Mouse (Mus musculus) C2C12 (cell line): ENCODE measurements at regions not wholly inside any gene's neighbourhood (a gene's known extent, or its start where the extent isn't known, plus 50 kb on each side); places are given as distances from the start of the nearest gene placed in this dataset.

Experiments
- H3K27me3 ChIP-seq: one replicate; pipeline ENCODE4 v1.6.1; 2011; ENCODE audit not compliant: control insufficient read depth, insufficient read depth, insufficient read length
- H3K36me3 ChIP-seq: one replicate; pipeline ENCODE4 v1.6.1; 2011; ENCODE audit not compliant: control insufficient read depth, insufficient read depth
- H3K4me3 ChIP-seq: one replicate; pipeline ENCODE4 v1.5.1; 2011; ENCODE audit warnings: mild to moderate bottlenecking, control low read depth; ENCODE audit not compliant: poor library complexity, insufficient read depth, severe bottlenecking
- H3K79me2 ChIP-seq: one replicate; pipeline ENCODE4 v1.6.1; 2011; ENCODE audit not compliant: control insufficient read depth, insufficient read depth
- H3K79me3 ChIP-seq: one replicate; pipeline ENCODE4 v1.6.1; 2011; ENCODE audit warnings: low read depth, control low read depth
- H3ac ChIP-seq: one replicate; pipeline ENCODE3; 2011; ENCODE audit warnings: low read depth; ENCODE audit not compliant: control insufficient read depth, insufficient read length
- CEBPB ChIP-seq: IDR thresholded peaks from one replicate; pipeline ENCODE4 v1.6.1; 2011; ENCODE audit warnings: low read depth, mild to moderate bottlenecking, control low read depth, moderate library complexity
- CTCF ChIP-seq: IDR thresholded peaks from one replicate; pipeline ENCODE4 v1.5.1; 2011; ENCODE audit not compliant: control insufficient read depth, insufficient read depth, insufficient read length
- FOSL1 ChIP-seq: IDR thresholded peaks from one replicate; pipeline ENCODE4 v1.8.0; 2011; ENCODE audit warnings: mild to moderate bottlenecking, low read length; ENCODE audit not compliant: poor library complexity, insufficient read depth, severe bottlenecking
- MAX ChIP-seq: IDR thresholded peaks from one replicate; pipeline ENCODE4 v1.6.1; 2011; ENCODE audit warnings: mild to moderate bottlenecking, control low read depth
- MYOD1 ChIP-seq: IDR thresholded peaks from one replicate; pipeline ENCODE4 v1.6.1; 2011; ENCODE audit warnings: low read depth; ENCODE audit not compliant: control insufficient read depth, insufficient read length
- MYOG ChIP-seq: IDR thresholded peaks from one replicate; pipeline ENCODE4 v1.6.1; 2011; ENCODE audit not compliant: control insufficient read depth, insufficient read length; ENCODE audit errors: extremely low read depth
- USF1 ChIP-seq: IDR thresholded peaks from one replicate; pipeline ENCODE4 v1.6.1; 2011; ENCODE audit warnings: low read depth, mild to moderate bottlenecking, control low read depth, moderate library complexity

DNA sequence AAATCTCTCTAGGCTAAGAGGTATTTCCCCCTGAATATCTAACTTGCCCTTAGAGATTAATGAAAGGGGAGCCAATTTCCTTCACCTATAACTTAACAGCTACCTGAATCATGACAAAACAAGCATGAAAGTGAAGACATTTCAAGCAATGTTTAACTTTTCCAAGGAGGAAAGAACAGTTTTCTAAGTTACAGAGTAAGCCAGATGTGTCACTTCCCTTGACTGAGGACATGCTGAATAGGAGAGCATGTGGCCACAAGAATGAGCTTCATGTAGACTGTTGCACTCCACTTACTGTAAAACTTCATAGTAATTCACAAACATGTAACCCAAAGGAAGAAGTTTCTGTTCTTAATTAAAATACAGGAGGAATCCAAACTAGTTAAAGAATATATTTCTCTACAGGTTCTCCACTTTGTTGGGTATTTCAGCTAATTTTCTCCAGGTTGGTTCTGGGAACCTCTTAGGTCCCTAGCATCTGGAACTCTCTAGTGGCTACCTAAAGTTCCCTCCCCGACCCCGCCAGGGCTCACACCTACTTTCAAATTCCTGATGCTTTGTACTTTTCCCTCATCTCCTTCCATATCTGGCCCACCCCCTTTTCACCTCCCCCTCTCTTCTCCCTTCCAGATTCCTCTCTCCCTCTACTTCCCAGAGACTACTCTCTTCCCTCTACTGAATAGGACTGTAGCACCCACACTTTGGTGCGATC, 142.0 kb upstream of the Tyrp1 start:
- no peaks in the 10 kb centered on the region for H3K27me3 ChIP-seq
- H3K36me3 ChIP-seq = no peaks in the 10 kb centered on the region
- TF ChIP-seq USF1 (no peak), CEBPB (no peak), FOSL1 (no peak), MAX (no peak), CTCF (no peak), MYOD1 (no peak), MYOG (no peak)
- no peak overlapping the region for H3K4me3 ChIP-seq
- H3ac ChIP-seq = no peak overlapping the region
- H3K79me3 ChIP-seq = no peaks in the 10 kb centered on the region
- H3K79me2 ChIP-seq = no peaks in the 10 kb centered on the region

DNA sequence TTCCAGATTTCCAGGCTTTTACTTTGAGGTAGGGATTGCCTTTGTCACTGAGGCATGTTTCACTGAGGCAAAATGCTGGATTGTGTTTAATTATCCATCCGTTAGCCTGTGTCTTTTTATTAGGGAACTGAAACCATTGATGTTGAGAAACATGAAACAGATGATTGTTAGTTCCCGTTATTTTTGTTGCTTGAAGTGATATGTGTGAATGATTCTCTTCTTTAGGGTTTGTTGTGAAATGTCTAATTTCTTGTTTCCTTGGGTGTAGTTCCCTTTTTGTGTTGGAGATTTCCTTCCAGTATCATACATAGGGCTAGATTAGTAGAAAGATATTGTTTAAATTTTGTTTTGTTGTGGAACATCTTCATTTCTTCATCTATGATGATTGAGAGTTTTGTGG, 121.2 kb upstream of the Tyrp1 start:
- Histone ChIP-seq H3K4me3 (no peak overlapping the region), H3K79me2 (no peaks in the 10 kb centered on the region), H3ac (no peak overlapping the region), H3K36me3 (no peaks in the 10 kb centered on the region), H3K79me3 (no peaks in the 10 kb centered on the region), H3K27me3 (no peaks in the 10 kb centered on the region)
- no peak for TF ChIP-seq MYOG
- TF ChIP-seq USF1 = no peak
- TF ChIP-seq CTCF = no peak
- TF ChIP-seq MAX = no peak
- TF ChIP-seq FOSL1 = no peak
- TF ChIP-seq MYOD1 = no peak
- TF ChIP-seq CEBPB = no peak

DNA sequence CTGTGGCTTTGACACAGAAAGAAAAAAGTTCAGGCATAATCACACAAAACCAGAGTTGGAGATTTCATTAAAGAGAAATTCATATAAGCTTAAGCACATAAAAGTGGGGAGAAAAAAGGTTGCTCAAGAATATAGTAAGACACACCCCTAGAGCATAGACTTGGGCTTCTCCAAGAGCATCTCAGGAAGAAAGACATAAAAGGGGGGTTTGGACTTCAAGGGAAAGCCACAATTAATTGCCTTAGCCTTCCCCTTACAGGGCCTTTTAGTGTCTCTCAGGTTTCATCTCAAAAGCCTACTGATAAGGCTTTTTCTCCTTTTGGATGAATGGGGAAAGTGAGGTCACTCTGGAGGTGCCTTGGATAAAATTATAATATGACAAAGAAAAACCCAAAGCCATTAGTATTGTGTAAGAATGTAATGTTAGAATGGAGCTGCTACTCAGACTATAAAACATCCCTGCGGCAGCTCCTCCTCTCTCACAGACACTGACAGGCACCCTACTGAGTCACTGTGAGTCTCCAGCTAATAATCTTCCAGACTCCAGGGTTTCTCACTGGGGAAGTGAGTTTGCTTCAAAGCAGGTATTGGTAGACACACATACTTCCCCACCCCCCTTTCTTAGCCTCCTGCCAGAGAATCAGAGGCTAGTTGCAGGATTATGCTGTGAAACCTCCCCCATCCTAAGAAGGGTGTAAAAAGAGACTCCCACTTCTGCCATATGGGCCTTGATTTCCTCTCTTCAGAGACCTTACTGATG, 88.8 kb upstream of the Tyrp1 start:
- H3K79me3 ChIP-seq = no peaks in the 10 kb centered on the region
- TF ChIP-seq MYOD1 = no peak
- no peak for TF ChIP-seq USF1
- no peak for TF ChIP-seq FOSL1
- TF ChIP-seq MAX = no peak
- TF ChIP-seq MYOG = no peak
- TF ChIP-seq CEBPB = no peak
- TF ChIP-seq CTCF = no peak
- H3K36me3 ChIP-seq = no peaks in the 10 kb centered on the region
- no peaks in the 10 kb centered on the region for H3K27me3 ChIP-seq
- H3K79me2 ChIP-seq = no peaks in the 10 kb centered on the region
- no peak overlapping the region for H3ac ChIP-seq
- H3K4me3 ChIP-seq = no peak overlapping the region

DNA sequence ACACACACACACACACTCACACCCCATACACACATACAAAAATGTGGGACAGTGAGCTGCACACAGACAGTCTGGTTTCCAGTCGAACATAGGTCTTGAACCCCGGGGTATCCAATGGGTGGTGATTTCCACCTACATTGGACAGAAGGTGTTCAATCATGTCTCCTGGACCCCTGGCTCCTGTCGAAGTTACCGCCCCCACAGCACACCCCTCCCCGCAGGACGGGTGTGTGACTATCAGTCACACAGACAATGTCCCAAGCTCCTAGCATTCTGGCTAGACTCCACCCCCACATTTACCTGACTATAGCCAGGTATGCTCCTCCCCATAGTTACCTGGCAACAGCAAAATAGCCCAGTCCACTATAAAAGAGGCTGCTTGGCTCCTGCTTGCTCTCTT, 81.7 kb upstream of the Tyrp1 start:
- TF ChIP-seq MAX (no peak), CTCF (no peak), FOSL1 (no peak), CEBPB (no peak)
- H3K27me3 ChIP-seq = no peaks in the 10 kb centered on the region
- H3ac ChIP-seq = no peak overlapping the region
- no peaks in the 10 kb centered on the region for H3K36me3 ChIP-seq
- H3K79me2 ChIP-seq = no peaks in the 10 kb centered on the region
- no peak overlapping the region for H3K4me3 ChIP-seq
- H3K79me3 ChIP-seq = no peaks in the 10 kb centered on the region

DNA sequence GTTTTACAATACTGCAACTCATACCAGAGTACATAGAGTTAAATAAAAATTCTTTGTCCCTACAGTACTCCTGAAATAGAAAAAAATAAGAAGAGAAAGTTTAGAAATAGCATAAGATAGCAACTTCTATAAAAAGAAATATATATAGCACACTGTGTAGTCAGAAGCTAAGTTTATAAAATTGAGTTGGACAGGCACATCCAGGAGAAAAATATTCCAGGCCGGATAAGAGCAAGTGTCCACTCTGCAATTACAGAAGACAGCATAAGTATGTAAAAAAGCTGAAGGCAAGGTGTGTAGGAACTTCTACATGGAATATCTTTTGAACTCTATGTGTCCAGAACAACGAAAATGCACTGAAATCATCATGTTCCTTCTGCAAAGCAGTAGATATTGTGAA, 77.8 kb upstream of the Tyrp1 start:
- H3K79me3 ChIP-seq = no peaks in the 10 kb centered on the region
- H3K79me2 ChIP-seq = no peaks in the 10 kb centered on the region
- TF ChIP-seq CTCF (no peak), MAX (no peak), MYOG (no peak), MYOD1 (no peak), FOSL1 (no peak), CEBPB (no peak), USF1 (no peak)
- no peaks in the 10 kb centered on the region for H3K36me3 ChIP-seq
- no peak overlapping the region for H3ac ChIP-seq
- no peak overlapping the region for H3K4me3 ChIP-seq
- H3K27me3 ChIP-seq = no peaks in the 10 kb centered on the region
